In the genomic region with DNA sequence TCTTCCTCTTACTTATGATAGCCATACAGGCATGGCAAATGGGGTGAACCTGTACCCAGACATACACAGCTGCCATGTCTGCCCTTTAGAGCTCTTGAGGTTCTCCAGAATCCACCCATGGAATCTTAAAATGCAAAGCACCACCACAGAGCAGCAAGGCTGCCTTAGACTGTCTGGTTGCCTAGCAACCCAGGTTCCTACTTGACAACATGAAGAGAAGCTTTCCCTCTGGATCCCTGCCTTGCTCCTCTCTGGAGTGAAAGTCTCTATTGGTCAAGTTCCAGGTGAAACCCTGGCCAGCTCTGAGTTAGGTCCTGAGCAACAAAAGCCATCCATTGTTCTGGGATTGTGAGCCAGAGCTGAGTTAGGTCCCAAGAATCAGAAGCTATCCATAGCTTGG, we compare ENCODE assay signal across 9 mouse cellular contexts. TPM values are rescaled to one million over a fixed set of nuclear protein-coding genes. Genes with fewer than 3 reads are reported as not detected.
DNase-seq lines count a peak whose midpoint lies in the region; TF ChIP-seq lines count a peak whose summit lies in the region.
"Had no signal": no experiment of that assay in that cellular context is flagged by ENCODE, and none has a peak within 500 bp of the region (broad histone marks: within the 10 kb centered on the region; RNA-seq: fewer than 3 reads in every experiment).

No protein-coding gene starts in this region.

- H3K27me3 ChIP-seq in testis, adult 2 months (ENCODE audit: control insufficient read depth, insufficient read depth, low read length), result no peaks in the 10 kb centered on the region
- H3K27me3 ChIP-seq in thymus, adult 2 months (ENCODE audit: control insufficient read depth, insufficient read depth, low read length), result no peaks in the 10 kb centered on the region

- H3K27ac ChIP-seq in testis, adult 2 months (ENCODE audit: control insufficient read depth, insufficient read depth, low read depth, low read length), result no peak overlapping the region
- no peak overlapping the region for H3K27ac ChIP-seq in thymus, adult 2 months (ENCODE audit: control insufficient read depth, insufficient read depth, low read length)
- H3K27ac ChIP-seq: liver, embryonic 14.5 days had no signal

- TF ChIP-seq POLR2A in testis, adult 2 months (IDR thresholded peaks at IDR 0.05; ENCODE audit: control insufficient read depth, low read depth, low read length), result no peak
- no peak for TF ChIP-seq POLR2A in thymus, adult 2 months (IDR thresholded peaks at IDR 0.05; ENCODE audit: control insufficient read depth, extremely low read depth, insufficient read depth, low read length, poor library complexity)

- H3K36me3 ChIP-seq in testis, adult 2 months (ENCODE audit: control insufficient read depth, insufficient read depth, low read length), result no peaks in the 10 kb centered on the region
- no peaks in the 10 kb centered on the region for H3K36me3 ChIP-seq in thymus, adult 2 months (ENCODE audit: control insufficient read depth, insufficient read depth, low read length)

- TF ChIP-seq CTCF in testis, adult 2 months (IDR thresholded peaks at IDR 0.05; ENCODE audit: control insufficient read depth, insufficient read depth, insufficient replicate concordance, low read depth, low read length), result no peak
- no peak for TF ChIP-seq CTCF in thymus, adult 2 months (IDR thresholded peaks at IDR 0.05; ENCODE audit: borderline replicate concordance, control insufficient read depth, extremely low read depth, insufficient read depth, low read length, poor library complexity)

- DNase-seq in embryo, embryonic 10.5 days (ENCODE audit: low spot score), result peak; percentile 33
- no peak for DNase-seq in embryo, embryonic 10 days (ENCODE audit: low spot score)
- no peak for DNase-seq in testis, postnatal 10 days (ENCODE audit: low spot score)
- peak; percentile 51 to 76 for DNase-seq in left cerebral cortex, adult 9 months (ENCODE audit: low spot score in 2 of 2)
- no peak for DNase-seq in thymus, adult 2 months
- DNase-seq in adrenal gland, postnatal 4 days (ENCODE audit: low spot score in 2 of 2), result no peak
- DNase-seq in liver, result no peak

- H3K4me1 ChIP-seq in testis, adult 2 months (ENCODE audit: control insufficient read depth, insufficient read depth, low read length), result peaks cover 6% of the 10 kb centered on the region
- H3K4me1 ChIP-seq in thymus, adult 2 months (replicated peaks; ENCODE audit: control insufficient read depth, insufficient read depth, low read length), result no peaks in the 10 kb centered on the region

- peak overlapping the region; percentile 70 for H3K4me3 ChIP-seq in testis, adult 2 months (ENCODE audit: control insufficient read depth, low read depth, low read length)
- H3K4me3 ChIP-seq in thymus, adult 2 months (ENCODE audit: control insufficient read depth, insufficient read depth, low read length), result no peak overlapping the region

RNA-seq across cellular contexts. Expression of a gene that starts 43.0 kb away (rescaled TPM):
- 5.3 and 6.6 TPM in 2 replicates for polyA plus RNA-seq in testis, adult 2 months (2012; rRNA removed)
- 71.6 and 86.8 TPM in 2 replicates for polyA plus RNA-seq in thymus, adult 2 months (2012; rRNA removed)
- 1,000 to 10,000 TPM; 1,124 to 1,153 TPM for total RNA-seq in adrenal gland, postnatal 4 days (2021)

Comparison
In these comparisons a context has a peak if more than half of its experiments do, and no peak if none do; other contexts are left out.
1. DNase-seq: peak in embryo, embryonic 10.5 days (single experiment) and left cerebral cortex, adult 9 months (2 of 2); none in embryo, embryonic 10 days (single experiment), testis, postnatal 10 days (single experiment), thymus, adult 2 months (single experiment), adrenal gland, postnatal 4 days (0 of 2) and liver (single experiment).